ENCODE assay signal across 8 mouse cellular contexts in the genomic region with DNA sequence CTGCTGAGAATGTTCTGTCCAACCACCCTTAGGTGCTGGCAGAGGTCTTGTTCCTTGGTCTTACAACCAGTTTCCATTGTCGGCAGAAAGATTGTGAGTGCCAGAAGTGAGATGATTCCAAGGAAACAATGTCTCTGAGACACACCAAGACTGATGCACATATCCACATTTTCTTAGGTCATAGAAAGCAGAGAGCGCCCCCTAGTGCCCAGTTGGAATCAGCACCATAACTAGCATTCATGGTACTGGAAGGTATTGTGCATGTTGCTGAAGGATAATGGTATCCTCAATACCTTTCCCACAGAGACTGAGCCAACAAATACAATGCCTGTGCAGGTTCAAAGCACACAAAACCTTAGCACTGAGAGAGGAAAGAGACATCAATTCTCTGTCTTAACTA.
DNase-seq lines count a peak whose midpoint lies in the region; ATAC-seq and TF ChIP-seq lines count a peak whose summit lies in the region.

No protein-coding gene starts in this region.

- 29% methylated on average over 2 of the region's 2 CpGs for whole genome bisulfite sequencing in intestine, postnatal 0 days
- WGBS in intestine, embryonic 15.5 days: 38% methylated on average over 2 of the region's 2 CpGs

- ATAC-seq in intestine, postnatal 0 days: no peak
- ATAC-seq in intestine, embryonic 15.5 days: no peak
- no peak for ATAC-seq in activated CD4-positive, CD25-positive, alpha-beta regulatory T cell, adult 4 months

- H3K9ac ChIP-seq in intestine, postnatal 0 days (ENCODE audit: low read depth, low read length): no peak overlapping the region
- H3K9ac ChIP-seq in intestine, embryonic 15.5 days: no peak overlapping the region

- H3K27ac ChIP-seq in intestine, postnatal 0 days (ENCODE audit: low read depth, low read length): no peak overlapping the region
- no peak overlapping the region for H3K27ac ChIP-seq in intestine, embryonic 15.5 days

- H3K4me2 ChIP-seq in intestine, postnatal 0 days (replicated peaks; ENCODE audit: low read depth): no peak overlapping the region
- no peak overlapping the region for H3K4me2 ChIP-seq in intestine, embryonic 15.5 days (replicated peaks)

- H3K27me3 ChIP-seq in intestine, postnatal 0 days (replicated peaks; ENCODE audit: control insufficient read depth, insufficient read depth, low read length): no peaks in the 10 kb centered on the region
- no peaks in the 10 kb centered on the region for H3K27me3 ChIP-seq in intestine, embryonic 15.5 days (replicated peaks)

- no peak overlapping the region for H3K4me3 ChIP-seq in intestine, postnatal 0 days (ENCODE audit: low read depth, low read length)
- H3K4me3 ChIP-seq in intestine, embryonic 15.5 days (replicated peaks): no peak overlapping the region

- DNase-seq in Muller cell, postnatal 12 days (ENCODE audit: inconsistent ontology term): peak; percentile 34
- DNase-seq in cerebellum, postnatal 25 days: peak; percentile 39 to 67
- DNase-seq in gastrocnemius, postnatal 10 days: peak; percentile 57
- peak; percentile 49 to 60 for DNase-seq in left cerebral cortex, postnatal 14 days (ENCODE audit: low spot score in 2 of 2)
- peak; percentile 56 for DNase-seq in right cerebral cortex, postnatal 14 days

- intact Hi-C loops in left cerebral cortex, postnatal 14 days (cut with DNase I): no loop called here

- peak; percentile 67 for TF ChIP-seq CTCF in intestine, postnatal 0 days (IDR thresholded peaks at IDR 0.05; ENCODE audit: low read depth)

- no peaks in the 10 kb centered on the region for H3K36me3 ChIP-seq in intestine, postnatal 0 days (ENCODE audit: control insufficient read depth, insufficient read depth)
- H3K36me3 ChIP-seq in intestine, embryonic 15.5 days: no peaks in the 10 kb centered on the region

- H3K9me3 ChIP-seq in intestine, postnatal 0 days (ENCODE audit: control insufficient read depth): no peaks in the 10 kb centered on the region
- no peaks in the 10 kb centered on the region for H3K9me3 ChIP-seq in intestine, embryonic 15.5 days

- H3K4me1 ChIP-seq in intestine, postnatal 0 days (replicated peaks; ENCODE audit: control insufficient read depth, insufficient read depth, low read length): no peaks in the 10 kb centered on the region
- no peaks in the 10 kb centered on the region for H3K4me1 ChIP-seq in intestine, embryonic 15.5 days (replicated peaks)
